ENCODE assay signal across 16 mouse cellular contexts in genomic region chr7:92258701-92259100, GRCm38 (mm10).
DNase-seq lines count a peak whose midpoint lies in the region; ATAC-seq and TF ChIP-seq lines count a peak whose summit lies in the region.
"Had no signal": no experiment of that assay in that cellular context is flagged by ENCODE, and none has a peak within 500 bp of the region (broad histone marks: within the 10 kb centered on the region; RNA-seq: fewer than 3 reads in every experiment).

No protein-coding gene starts in this region.

- ATAC-seq in Patski: peak; percentile 96
- ATAC-seq: forebrain, postnatal 0 days had no signal

- CTCF ChIA-PET in Patski (lab: Charles Lee): interaction anchor here (0.8 to 1.2 kb wide), 2 partner anchors 10 to 25 kb away, joined by 4 read pairs; no protein-coding TSS in a partner anchor

- TF ChIP-seq CTCF in Patski (IDR thresholded peaks at IDR 0.05): no peak
- TF ChIP-seq CTCF in kidney, adult 2 months (conservative IDR thresholded peaks at IDR 0.05; ENCODE audit: insufficient read depth, insufficient read length, low read depth, low read length): no peak; the same call in 1 of the 2 replicates

- H3K4me1 ChIP-seq in kidney, adult 2 months (ENCODE audit: control insufficient read depth, insufficient read depth, low read length): peaks cover 6% of the 10 kb centered on the region; the same call in 1 of the 2 replicates
- H3K4me1 ChIP-seq: neural tube, embryonic 13.5 days had no signal

- POLR2A ChIA-PET in Patski (lab: Charles Lee): no interaction called here

- in situ Hi-C loops in Patski (cut with MboI; ENCODE audit: low pct_unique_long_range_greater_than_20kb): no loop called here

- TF ChIP-seq POLR2A in kidney, adult 2 months (IDR thresholded peaks at IDR 0.05; ENCODE audit: low read depth, low read length): no peak

- DNase-seq in Patski (ENCODE audit: low read depth, low spot score): peak; percentile 24
- DNase-seq in adrenal gland, postnatal 14 days: peak; percentile 59
- DNase-seq in kidney, adult 2 months: peak; percentile 77
- DNase-seq in kidney, postnatal 36 days: peak; percentile 40 to 71
- no peak for DNase-seq in ovary, postnatal 14 days (ENCODE audit: low spot score)
- no peak for DNase-seq in retina, postnatal 1 day
- no peak for DNase-seq in lung, postnatal 4 days
- DNase-seq: embryo, embryonic 11 days; forebrain, postnatal 0 days; gastrocnemius, postnatal 14 days; heart, postnatal 4 days; layer of hippocampus, postnatal 36 days; lung, embryonic 14.5 days; thymus, postnatal 14 days had no signal

- no peaks in the 10 kb centered on the region for H3K27me3 ChIP-seq in Patski
- no peaks in the 10 kb centered on the region for H3K27me3 ChIP-seq in kidney, adult 2 months (replicated peaks; ENCODE audit: control insufficient read depth, insufficient read depth, low read length)
- H3K27me3 ChIP-seq: heart, embryonic 12.5 days; neural tube, embryonic 13.5 days had no signal

- H3K27ac ChIP-seq in kidney, adult 2 months (ENCODE audit: insufficient read depth, low read depth, low read length): peak overlapping the region; percentile 43; the same call in 1 of the 2 replicates
- H3K27ac ChIP-seq: neural tube, embryonic 13.5 days had no signal

- no peaks in the 10 kb centered on the region for H3K36me3 ChIP-seq in kidney, adult 2 months (ENCODE audit: control insufficient read depth, insufficient read depth, low read length)
- H3K36me3 ChIP-seq: heart, embryonic 12.5 days; neural tube, embryonic 13.5 days had no signal

- 35% methylated on average over 3 of the region's 3 CpGs for WGBS in kidney, adult 2 months

- no peak overlapping the region; the same call in 1 of the 2 replicates for H3K4me3 ChIP-seq in kidney, adult 2 months (ENCODE audit: insufficient read depth, low read depth, low read length)
- H3K4me3 ChIP-seq: heart, embryonic 12.5 days; neural tube, embryonic 13.5 days had no signal

Comparison
In these comparisons a context has a peak if more than half of its experiments do, and no peak if none do; other contexts are left out.
1. DNase-seq: peak in Patski (single experiment), adrenal gland, postnatal 14 days (single experiment), kidney, adult 2 months (single experiment) and kidney, postnatal 36 days (2 of 2); none in ovary, postnatal 14 days (single experiment), retina, postnatal 1 day (single experiment) and lung, postnatal 4 days (0 of 2).